Mouse (Mus musculus): ENCODE measurements around the gene Tmem127.

DNA sequence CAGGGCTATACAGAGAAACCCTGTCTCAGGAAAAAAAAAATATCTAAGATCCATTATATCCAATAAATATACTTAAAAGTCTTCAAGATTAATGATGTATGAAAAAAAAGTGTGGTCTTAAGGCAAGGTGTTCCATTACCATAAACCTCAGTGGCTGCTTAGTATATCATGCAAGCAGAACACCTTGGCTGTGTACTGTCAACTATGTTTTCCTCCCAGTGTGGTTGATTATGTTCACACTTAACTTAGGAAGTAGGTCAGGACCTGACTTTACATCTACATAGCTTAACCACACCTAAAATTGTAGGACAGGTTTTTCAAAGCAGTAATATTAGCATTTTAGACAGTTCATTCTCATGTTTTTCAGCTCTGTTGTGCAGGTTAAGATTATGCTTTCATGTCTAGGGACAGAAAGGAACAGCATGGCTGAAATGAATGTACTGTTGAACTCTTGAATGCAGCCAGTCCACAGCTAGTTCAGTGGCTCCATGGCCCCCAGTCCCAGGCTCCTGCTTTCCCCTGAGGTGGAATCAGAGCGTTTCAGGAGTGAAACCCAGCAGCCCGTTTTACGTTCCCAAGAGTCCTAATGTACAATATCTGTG, 57.0 kb downstream of the Tmem127 start:
- TF ChIP-seq CTCF (IDR thresholded peaks at IDR 0.05; ENCODE audit: borderline replicate concordance, extremely low read depth, insufficient read depth, insufficient read length) (no peak), POLR2A (IDR thresholded peaks at IDR 0.05; ENCODE audit: borderline replicate concordance, extremely low read depth, insufficient read depth, insufficient read length, poor library complexity, severe bottlenecking) (no peak)
